Mouse (Mus musculus) testis, postnatal 14 days (tissue): ENCODE measurements at regions not wholly inside any gene's neighbourhood (a gene's known extent, or its start where the extent isn't known, plus 50 kb on each side); places are given as distances from the start of the nearest gene placed in this dataset.

Source experiments
- DNase-seq: peaks from one replicate; pipeline ENCODE4 v3.0.0; 2021; ENCODE audit warnings: low spot score

DNA sequence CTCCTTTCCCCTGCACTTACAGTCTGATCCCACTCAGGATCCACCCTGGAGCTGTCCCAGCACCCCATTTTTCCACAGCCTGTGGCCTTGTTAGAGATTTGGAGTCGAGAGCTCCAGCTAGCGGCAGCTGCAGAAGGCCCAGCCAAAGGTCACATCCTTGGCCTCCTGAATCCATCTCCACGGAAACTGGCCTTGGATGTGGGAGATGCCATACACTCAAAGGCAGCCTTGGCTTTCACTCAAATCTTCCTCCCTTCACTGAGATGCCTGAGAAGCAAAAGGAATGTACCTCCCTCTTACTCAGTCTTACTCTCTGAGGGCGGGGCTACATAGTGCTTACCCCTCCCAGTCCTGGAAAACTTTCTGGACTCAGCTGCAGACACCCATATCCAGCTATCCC, 56.2 kb upstream of the Ky start:
- peak; percentile 18 for DNase-seq

DNA sequence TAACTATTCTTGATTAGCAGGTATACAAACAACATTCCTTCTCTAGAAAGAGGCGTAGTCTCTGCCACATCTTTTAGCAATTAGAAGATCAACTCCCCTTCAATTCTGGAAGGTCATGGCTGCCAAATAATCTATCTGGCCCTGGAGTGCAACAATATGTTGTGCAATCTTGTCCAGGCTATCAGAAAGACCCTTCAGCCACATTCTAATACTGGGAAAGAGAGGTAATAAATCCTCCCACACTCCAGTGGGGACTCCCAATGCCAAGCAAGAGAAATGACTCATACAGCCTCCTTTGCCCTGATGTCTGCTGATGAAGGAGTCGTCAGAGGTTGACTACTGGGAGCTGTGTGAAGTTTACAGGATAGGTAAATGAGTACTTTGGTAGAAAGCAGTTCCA, 59.5 kb upstream of the Ky start:
- DNase-seq: no peak

DNA sequence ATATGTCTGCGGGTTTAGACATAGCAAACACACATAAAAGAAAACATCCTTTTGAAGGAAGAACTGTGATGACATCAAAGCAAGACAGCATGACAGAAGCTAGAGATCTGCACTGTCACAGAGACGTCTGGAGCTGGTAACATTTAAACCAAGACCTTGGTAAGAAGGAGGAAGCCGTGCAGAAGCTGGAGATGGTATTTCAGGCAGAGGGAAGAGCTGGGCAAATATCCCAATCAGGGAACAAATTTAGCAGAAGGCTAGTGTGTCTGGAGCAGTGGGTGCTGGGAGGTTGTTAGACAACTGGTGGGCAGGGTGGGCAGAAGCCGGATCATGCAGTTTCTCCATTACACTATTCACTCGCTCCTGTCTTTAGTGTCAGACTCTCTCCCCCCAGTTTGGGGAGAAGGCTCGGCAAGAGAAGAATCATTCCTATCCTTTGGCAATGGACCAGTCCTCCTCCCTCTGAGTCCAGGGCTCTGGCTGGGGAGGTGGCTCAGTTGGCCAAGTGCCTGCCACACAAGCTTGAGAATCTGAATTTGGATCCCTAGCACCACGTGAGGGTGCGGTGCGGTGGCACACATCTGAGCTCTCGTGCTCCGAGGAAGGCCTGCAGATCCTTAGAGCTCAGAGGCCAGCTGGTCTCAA, 63.2 kb upstream of the Ky start:
- no peak for DNase-seq

DNA sequence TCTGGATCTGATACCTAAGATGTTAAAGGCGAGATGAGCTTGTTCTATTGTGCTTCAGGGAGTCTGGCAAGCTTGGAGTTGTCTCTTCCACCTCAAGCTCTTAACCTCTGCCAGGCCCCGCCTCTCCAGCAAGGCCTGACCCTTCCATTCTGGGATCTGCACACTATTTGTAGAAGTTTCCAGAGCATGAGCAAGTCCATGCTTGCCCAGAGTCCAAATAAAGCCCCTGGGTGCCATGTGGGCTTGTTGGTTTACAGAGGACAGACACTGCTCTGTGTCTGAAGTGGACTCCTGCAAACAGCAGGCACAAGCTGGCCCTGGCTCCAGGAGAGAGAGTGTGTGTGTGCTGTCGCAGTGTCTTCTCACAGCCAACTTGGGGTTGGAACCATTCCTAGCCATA, 67.9 kb upstream of the Ky start:
- DNase-seq: no peak

DNA sequence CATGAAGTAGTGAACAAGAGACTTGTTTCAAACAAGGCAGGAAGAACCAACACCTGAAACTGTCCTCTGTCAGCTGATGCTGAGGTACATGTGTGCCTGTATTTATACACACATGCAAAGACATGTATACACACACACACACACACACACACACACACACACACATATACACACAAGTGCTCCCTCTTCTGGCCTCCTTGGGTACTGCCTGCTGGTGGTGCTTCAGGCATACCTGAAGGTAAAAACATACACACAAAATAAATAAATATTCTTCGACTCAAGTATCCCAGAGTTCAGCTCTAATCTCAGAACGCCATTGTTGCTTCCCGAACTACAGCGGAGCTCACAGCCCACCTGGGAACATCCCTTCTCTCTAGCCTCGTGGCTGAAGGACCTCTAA, 69.2 kb upstream of the Ky start:
- no peak for DNase-seq

DNA sequence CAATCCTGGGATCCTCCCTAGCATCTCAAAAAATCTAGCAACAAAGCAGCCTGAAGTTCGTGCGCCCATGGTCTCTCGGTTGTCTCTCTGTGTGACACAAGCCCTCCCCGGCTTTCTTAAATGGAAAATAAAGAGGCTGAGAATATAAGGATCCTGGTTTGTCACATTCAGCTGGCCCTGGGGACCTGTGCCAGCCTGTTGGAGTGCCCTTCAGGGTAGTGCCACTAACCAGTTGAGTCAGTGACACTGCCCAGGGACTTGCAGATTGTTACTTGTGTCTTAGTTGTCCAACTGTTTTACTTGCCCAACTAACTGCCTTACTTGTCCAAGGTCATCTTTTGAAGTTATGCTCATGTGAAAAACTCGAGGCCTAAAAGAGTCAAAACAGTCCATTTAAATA, 73.5 kb upstream of the Ephb1 start:
- DNase-seq: no peak

DNA sequence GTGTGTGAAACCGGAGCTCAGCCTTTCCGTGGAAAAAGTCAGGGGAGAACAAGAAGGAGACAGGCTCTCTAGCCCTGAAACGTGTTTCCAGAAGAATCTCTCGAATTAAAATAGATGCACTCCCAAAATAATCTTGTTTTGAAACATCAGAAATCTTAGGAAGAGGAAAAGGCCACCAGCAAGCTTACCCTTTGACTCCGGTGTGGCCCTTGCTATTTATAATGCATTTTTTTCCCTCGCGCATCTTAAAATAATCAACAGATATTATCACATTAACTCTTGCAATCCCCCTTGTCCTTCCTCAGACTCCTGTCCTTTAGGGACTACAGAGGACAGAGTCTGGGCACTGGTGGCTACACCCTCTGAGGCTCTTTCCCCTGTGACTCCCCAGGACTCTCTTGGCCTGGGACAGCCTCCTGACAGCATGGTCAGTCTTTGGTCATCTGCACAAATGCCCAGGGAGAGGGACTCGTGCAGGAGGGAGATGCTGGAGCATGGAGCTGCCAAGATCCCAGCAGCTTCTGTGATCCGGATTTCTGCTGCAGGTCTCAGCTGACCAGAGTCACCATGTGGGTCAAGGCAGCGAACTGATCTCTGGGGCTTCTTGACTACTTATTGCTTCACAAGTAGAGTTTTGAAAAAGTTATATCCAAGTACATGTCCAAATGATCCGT, 70.3 kb upstream of the Ephb1 start:
- DNase-seq: no peak

DNA sequence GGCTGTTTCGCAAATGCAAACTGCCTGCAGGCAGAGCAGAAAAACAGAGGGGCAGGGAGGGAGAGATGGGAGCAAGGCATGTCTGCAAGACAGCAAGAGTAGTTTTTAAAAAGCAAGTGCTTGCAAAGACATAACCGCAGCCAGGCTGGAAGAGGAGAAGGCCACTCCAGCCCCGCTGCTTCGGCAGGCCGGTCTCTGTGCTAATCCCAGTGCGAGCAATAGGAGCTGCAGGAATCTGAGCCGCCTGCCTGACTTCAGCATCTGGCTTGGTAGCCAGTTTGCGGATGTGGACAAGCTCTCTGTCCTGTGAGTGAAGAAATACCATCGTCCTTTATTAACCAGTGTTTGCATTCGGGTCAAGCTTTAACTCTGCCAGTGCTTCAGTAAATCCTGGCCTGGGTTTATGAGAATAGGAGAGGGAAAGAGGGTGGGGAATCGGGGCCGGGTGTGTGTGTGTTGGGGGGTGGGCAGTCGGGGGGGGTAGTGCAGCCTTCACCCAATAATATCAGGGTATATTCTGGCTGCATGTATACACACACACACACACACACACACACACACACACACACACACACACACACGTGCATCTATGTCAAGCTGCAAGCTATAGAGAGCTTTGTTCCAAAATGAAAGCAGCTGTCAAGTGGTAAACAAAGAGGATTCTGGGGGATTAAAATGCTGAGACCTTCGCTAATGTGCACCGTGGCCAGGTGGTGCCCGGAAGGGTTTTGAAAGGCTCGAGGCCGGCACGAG, 69.6 kb upstream of the Ephb1 start:
- no peak for DNase-seq

DNA sequence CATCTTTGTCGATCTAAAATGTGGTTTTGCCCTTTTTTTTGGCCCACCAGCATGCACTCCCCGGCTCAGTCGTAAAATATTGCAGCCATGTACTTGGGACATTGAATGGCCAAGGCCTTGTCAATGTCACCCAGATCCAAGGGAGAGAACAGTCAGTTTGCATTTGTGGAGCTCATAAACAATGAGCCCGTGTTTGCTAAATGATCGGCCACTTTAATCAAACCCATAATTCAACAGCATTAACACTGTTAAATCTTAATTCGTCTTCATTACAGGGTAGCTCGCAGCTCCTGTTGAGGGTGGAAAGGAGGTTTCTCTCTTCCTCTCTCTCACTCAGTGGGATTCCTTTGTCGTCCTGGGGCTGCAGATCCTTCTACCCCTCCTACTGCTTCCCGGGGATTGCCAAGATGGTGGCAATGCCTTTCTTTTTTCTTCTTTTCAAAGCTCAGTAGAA, 69.0 kb upstream of the Ephb1 start:
- DNase-seq: no peak

DNA sequence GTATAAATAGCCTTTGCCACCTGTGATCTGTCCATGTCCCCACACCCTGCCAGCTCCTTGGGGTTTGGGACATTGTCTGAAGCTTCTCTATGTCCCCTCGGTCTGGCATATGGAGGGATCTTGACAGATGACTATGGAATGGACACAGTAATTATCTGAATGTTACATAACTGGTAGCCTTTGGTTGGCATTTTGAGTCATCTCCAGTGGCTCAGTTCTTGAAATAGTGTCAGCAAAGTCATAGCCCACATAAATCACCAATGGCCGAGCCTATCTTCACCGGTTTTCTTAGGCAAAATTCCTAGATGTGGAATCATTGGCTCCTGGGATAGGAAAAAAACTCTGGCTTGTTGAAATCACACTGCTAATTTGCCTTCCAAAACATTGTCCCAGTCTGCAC, 67.3 kb upstream of the Ephb1 start:
- no peak for DNase-seq

DNA sequence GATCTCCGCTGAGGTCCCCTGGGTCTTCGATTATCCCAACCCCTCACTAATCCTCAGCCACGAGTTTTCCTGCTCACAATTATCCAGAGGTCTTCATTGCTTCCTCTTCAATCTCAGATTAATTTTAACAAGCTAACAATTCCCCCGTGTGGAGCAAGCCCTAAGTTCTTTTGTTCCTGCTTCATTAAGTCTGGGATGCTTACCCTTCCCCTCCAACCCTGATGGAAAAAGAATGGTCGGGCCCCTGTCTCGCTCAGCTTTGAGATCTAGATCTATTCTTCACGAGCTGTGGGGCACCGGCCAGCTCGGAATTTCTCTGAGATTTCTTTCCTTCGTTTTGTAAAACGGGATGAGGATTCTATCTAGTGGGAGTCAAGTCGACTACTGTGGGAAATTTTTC, 65.7 kb upstream of the Ephb1 start:
- no peak for DNase-seq

DNA sequence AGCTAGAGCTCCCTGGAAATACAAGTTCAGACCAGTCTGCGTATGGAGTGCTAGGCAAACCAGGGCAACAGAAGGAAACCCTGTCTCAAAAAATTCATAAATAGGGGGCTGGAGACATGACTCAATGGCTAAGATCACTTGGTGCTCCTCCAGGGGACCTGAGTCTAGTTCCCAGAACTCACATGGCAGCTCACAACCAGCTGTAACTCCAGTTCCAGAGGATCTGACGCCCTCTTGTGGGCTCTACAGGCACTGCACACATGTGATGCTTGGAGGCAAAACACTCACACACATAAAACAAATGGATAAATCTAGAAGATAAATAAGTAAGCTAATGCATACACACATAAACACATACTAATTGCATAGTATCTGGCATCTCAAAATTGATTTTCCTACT, 59.1 kb upstream of the Ephb1 start:
- peak; percentile 14 for DNase-seq

DNA sequence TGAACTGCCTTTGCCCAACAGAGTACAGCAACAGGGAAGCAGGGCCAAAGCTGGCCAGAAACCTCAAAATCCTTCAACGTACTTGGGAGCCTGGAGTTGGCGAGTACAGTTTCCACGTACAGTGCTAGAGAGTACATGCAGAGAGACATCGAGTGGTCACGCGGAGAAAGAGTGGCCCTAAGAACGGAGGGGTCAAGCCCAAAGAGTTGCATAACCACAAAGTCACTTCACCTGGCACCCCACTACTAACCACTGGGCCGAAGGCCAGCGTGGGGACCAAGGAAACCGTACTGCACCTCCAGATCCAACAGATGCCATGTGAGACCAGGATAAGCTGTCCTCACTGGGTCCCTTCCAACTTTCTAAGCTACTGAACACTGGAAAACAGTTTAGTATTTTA, 56.2 kb upstream of the Ephb1 start:
- no peak for DNase-seq

DNA sequence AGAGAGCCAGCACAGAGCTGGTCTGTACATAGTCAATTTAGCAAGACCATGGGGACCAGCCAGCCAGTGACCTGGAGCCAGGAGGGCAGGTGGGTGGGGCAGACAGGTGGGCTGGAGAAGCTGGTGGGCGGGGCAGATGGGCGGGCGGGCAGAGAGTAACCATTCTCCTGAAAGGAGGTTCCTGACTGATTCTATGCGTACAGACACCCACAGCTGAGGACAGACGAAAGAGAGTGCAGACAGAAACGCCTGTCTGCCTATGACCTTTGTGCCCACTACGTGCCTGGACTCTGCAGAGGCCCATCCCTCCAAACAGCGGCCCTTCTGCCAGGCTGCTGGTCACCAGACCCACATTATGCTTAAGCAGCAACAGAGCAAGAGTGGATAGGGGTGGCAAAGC, 51.5 kb upstream of the Ephb1 start:
- no peak for DNase-seq
